Mouse (Mus musculus) midbrain, embryonic 13.5 days (tissue): ENCODE measurements at regions not wholly inside any gene's neighbourhood (a gene's known extent, or its start where the extent isn't known, plus 50 kb on each side); places are given as distances from the start of the nearest gene placed in this dataset.

Source experiments
- ATAC-seq: fragments of 200-750 bp; cut with Nextera tagmentation; 2 replicates; pipeline ENCODE4 v1.8.0; 2017; ENCODE audit warnings: mild to moderate bottlenecking, moderate TSS enrichment, moderate library complexity
- H3K27ac ChIP-seq: fragments of 300-500 bp; sonication (generic); 2 replicates; pipeline ENCODE4 v1.5.1; 2015; ENCODE audit warnings: inconsistent platforms, mild to moderate bottlenecking, moderate library complexity
- H3K27me3 ChIP-seq: fragments of 300-500 bp; sonication (generic); 2 replicates; pipeline ENCODE4 v1.6.1; 2015; ENCODE audit warnings: mild to moderate bottlenecking, inconsistent platforms
- H3K36me3 ChIP-seq: fragments of 300-500 bp; sonication (generic); 2 replicates; pipeline ENCODE4 v1.6.1; 2015; ENCODE audit warnings: mild to moderate bottlenecking, inconsistent platforms
- H3K4me1 ChIP-seq: fragments of 300-500 bp; sonication (generic); replicated peaks from 2 replicates; pipeline ENCODE4 v1.6.1; 2015; ENCODE audit warnings: inconsistent platforms
- H3K4me2 ChIP-seq: fragments of 300-500 bp; sonication (generic); replicated peaks from 2 replicates; pipeline ENCODE4 v1.6.1; 2015; ENCODE audit warnings: moderate library complexity, mild to moderate bottlenecking, inconsistent platforms
- H3K4me3 ChIP-seq: fragments of 300-500 bp; sonication (generic); replicated peaks from 2 replicates; pipeline ENCODE4 v1.5.1; 2015; ENCODE audit warnings: mild to moderate bottlenecking, inconsistent platforms
- H3K9ac ChIP-seq: fragments of 300-500 bp; sonication (generic); replicated peaks from 2 replicates; pipeline ENCODE4 v1.6.1; 2015; ENCODE audit warnings: mild to moderate bottlenecking, inconsistent platforms
- H3K9me3 ChIP-seq: fragments of 300-500 bp; sonication (generic); 2 replicates; pipeline ENCODE4 v1.6.1; 2016; ENCODE audit warnings: mild to moderate bottlenecking, inconsistent platforms
- WGBS: fragments of 180-500 bp; shearing (Covaris S2); methylation state at CpG from one replicate; pipeline ENCODE4 v1.1.7; 2015; 5-methylcytosine and 5-hydroxymethylcytosine counted together

DNA sequence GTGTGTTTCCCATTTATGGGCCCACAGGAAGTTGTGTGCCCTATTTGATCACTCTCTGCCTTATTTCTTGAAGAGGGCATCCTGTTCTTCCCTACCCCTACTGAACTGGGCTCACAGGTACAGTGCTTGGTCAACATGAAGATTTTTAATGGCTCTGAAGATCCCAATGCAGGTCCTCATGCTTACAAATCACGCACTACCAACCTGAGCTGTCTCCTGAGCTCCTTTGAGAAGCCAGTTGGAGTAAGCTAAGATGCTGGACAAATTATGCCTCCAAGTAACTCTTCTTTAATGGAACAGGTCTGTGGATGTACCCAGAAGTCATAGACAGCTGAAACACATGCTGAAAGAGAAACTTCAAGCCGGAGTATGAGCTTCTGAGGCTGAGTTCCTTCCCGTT, 2889.0 kb upstream of the Gm7489 start:
- H3K4me1 ChIP-seq = 0 out of 2 replicates have a peak, but pooled peaks cover 4% of the 10 kb centered on the region
- no peak overlapping the region for H3K27ac ChIP-seq
- H3K36me3 ChIP-seq = no peaks in the 10 kb centered on the region
- 99% methylated on average over 3 of the region's 3 CpGs for WGBS
- H3K27me3 ChIP-seq = no peaks in the 10 kb centered on the region
- no peak overlapping the region for H3K9ac ChIP-seq
- H3K4me3 ChIP-seq = no peak overlapping the region
- ATAC-seq = no peak
- no peaks in the 10 kb centered on the region for H3K9me3 ChIP-seq
- H3K4me2 ChIP-seq = no peak overlapping the region

GRCm38 (mm10) chr15:50996296-50996695, 2888.4 kb upstream of the Gm7489 start:
- no peak overlapping the region for H3K4me3 ChIP-seq
- no peaks in the 10 kb centered on the region for H3K9me3 ChIP-seq
- ATAC-seq = no peak
- 0 out of 2 replicates have a peak, but pooled peaks cover 4% of the 10 kb centered on the region for H3K4me1 ChIP-seq
- H3K27ac ChIP-seq = no peak overlapping the region
- H3K9ac ChIP-seq = no peak overlapping the region
- H3K36me3 ChIP-seq = no peaks in the 10 kb centered on the region
- H3K27me3 ChIP-seq = no peaks in the 10 kb centered on the region
- no peak overlapping the region for H3K4me2 ChIP-seq
- 92% methylated on average over 4 of the region's 4 CpGs for WGBS

GRCm38 (mm10) chr15:50997209-50997763, 2887.4 kb upstream of the Gm7489 start:
- no peak overlapping the region for H3K9ac ChIP-seq
- H3K27me3 ChIP-seq = no peaks in the 10 kb centered on the region
- peak; percentile 89 for ATAC-seq
- H3K36me3 ChIP-seq = no peaks in the 10 kb centered on the region
- no peak overlapping the region for H3K4me2 ChIP-seq
- 0 out of 2 replicates have a peak, but pooled peaks cover 4% of the 10 kb centered on the region for H3K4me1 ChIP-seq
- 63% methylated on average over 11 of the region's 11 CpGs for WGBS
- no peak overlapping the region for H3K4me3 ChIP-seq
- no peak overlapping the region for H3K27ac ChIP-seq
- H3K9me3 ChIP-seq = no peaks in the 10 kb centered on the region

DNA sequence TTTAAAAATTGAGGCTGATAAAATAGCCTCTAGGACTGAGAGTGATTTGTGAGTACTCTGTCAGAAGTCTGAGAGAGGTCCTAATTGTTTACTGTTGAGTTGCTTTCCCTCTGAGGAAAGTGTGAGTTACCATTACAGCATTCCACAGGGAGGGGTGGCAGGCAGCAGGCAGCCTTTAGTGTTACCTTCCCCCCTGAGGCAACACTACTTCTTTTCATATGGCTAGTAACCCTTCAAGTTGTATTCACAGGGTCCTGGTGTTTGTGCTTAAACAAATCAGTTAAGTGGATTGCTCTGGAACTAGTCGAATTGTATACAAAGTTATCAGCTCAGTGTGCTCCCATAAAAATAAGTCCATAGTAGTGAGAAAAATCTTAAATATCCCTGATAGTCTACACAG, 2845.7 kb upstream of the Gm7489 start:
- H3K9ac ChIP-seq = no peak overlapping the region
- no peak overlapping the region for H3K4me2 ChIP-seq
- H3K4me3 ChIP-seq = no peak overlapping the region
- ATAC-seq = no peak
- WGBS = 18% methylated on average over 1 of the region's 1 CpGs
- H3K36me3 ChIP-seq = no peaks in the 10 kb centered on the region
- H3K27ac ChIP-seq = no peak overlapping the region
- no peaks in the 10 kb centered on the region for H3K9me3 ChIP-seq
- no peaks in the 10 kb centered on the region for H3K27me3 ChIP-seq
- no peaks in the 10 kb centered on the region for H3K4me1 ChIP-seq

GRCm38 (mm10) chr15:51070538-51070937, 2814.2 kb upstream of the Gm7489 start:
- 55% methylated on average over 10 of the region's 10 CpGs for WGBS
- Histone ChIP-seq H3K4me2 (no peak overlapping the region), H3K36me3 (no peaks in the 10 kb centered on the region), H3K9me3 (no peaks in the 10 kb centered on the region), H3K27ac (no peak overlapping the region), H3K4me3 (no peak overlapping the region), H3K27me3 (no peaks in the 10 kb centered on the region), H3K9ac (no peak overlapping the region), H3K4me1 (0 out of 2 replicates have a peak, but pooled peaks cover 5% of the 10 kb centered on the region)
- ATAC-seq = no peak

GRCm38 (mm10) chr15:51071132-51071656, 2813.5 kb upstream of the Gm7489 start:
- Histone ChIP-seq H3K27me3 (no peaks in the 10 kb centered on the region), H3K27ac (no peak overlapping the region), H3K9ac (no peak overlapping the region), H3K4me2 (no peak overlapping the region), H3K4me1 (0 out of 2 replicates have a peak, but pooled peaks cover 5% of the 10 kb centered on the region), H3K9me3 (no peaks in the 10 kb centered on the region), H3K4me3 (no peak overlapping the region), H3K36me3 (no peaks in the 10 kb centered on the region)
- 81% methylated on average over 10 of the region's 10 CpGs for WGBS
- no peak for ATAC-seq

DNA sequence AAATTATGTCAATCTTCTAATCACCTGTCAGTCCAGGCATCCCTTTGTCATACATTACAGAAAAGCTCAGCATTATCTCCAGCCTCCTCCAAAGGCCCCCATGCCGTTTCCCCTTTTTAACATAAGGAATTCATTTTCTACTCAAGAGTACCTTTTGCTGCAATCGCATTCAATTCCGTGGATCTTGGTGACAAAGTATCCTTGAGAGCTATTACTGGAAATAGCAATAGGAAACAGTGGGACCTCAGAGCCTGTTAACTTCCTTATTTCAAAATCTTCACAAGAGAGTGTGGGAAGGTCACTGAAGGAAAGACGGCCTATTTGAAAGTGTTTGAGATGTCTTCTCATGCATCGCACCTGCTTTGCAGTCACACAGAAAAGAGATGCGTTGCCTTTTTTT, 2811.0 kb upstream of the Gm7489 start:
- H3K9me3 ChIP-seq = no peaks in the 10 kb centered on the region
- no peak overlapping the region for H3K4me2 ChIP-seq
- 79% methylated on average over 6 of the region's 6 CpGs for WGBS
- no peaks in the 10 kb centered on the region for H3K27me3 ChIP-seq
- no peak for ATAC-seq
- H3K4me3 ChIP-seq = no peak overlapping the region
- no peak overlapping the region for H3K27ac ChIP-seq
- H3K4me1 ChIP-seq = 0 out of 2 replicates have a peak, but pooled peaks cover 5% of the 10 kb centered on the region
- no peak overlapping the region for H3K9ac ChIP-seq
- no peaks in the 10 kb centered on the region for H3K36me3 ChIP-seq

GRCm38 (mm10) chr15:51074196-51074595, 2810.5 kb upstream of the Gm7489 start:
- no peaks in the 10 kb centered on the region for H3K9me3 ChIP-seq
- H3K27ac ChIP-seq = no peak overlapping the region
- H3K36me3 ChIP-seq = no peaks in the 10 kb centered on the region
- H3K4me3 ChIP-seq = no peak overlapping the region
- 94% methylated on average over 7 of the region's 7 CpGs for WGBS
- H3K4me2 ChIP-seq = no peak overlapping the region
- H3K27me3 ChIP-seq = no peaks in the 10 kb centered on the region
- 0 out of 2 replicates have a peak, but pooled peaks cover 5% of the 10 kb centered on the region for H3K4me1 ChIP-seq
- no peak overlapping the region for H3K9ac ChIP-seq
- no peak for ATAC-seq

- Histone ChIP-seq H3K36me3 (no peaks in the 10 kb centered on the region), H3K4me2 (no peak overlapping the region), H3K27ac (no peak overlapping the region), H3K9ac (no peak overlapping the region), H3K9me3 (no peaks in the 10 kb centered on the region), H3K4me1 (no peaks in the 10 kb centered on the region), H3K27me3 (no peaks in the 10 kb centered on the region), H3K4me3 (no peak overlapping the region)
- no peak for ATAC-seq
- WGBS = 84% methylated on average over 12 of the region's 12 CpGs
Observed at GRCm38 (mm10) chr15:51083677-51084322, 2800.9 kb upstream of the Gm7489 start.

DNA sequence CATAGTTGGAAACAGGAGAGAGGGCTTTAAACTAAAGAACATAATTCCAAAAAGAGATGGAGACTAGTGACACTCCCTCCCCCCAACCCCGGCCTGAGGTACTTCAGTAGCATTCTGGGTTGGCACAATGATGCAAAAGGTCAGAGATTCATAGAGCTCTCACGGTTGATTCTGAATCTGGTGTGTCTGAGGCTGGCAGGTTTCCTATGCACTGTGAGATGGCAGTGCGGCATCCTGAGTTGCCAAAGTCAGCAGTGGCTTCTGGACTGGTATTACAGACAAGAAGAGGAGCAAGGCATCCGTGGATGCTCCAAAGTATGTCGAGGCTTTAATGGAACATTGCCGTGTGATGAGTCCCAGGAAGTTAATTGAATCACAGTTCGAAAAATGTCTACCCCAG, 2791.8 kb upstream of the Gm7489 start:
- ATAC-seq = no peak
- H3K27ac ChIP-seq = no peak overlapping the region
- WGBS = 87% methylated on average over 7 of the region's 7 CpGs

DNA sequence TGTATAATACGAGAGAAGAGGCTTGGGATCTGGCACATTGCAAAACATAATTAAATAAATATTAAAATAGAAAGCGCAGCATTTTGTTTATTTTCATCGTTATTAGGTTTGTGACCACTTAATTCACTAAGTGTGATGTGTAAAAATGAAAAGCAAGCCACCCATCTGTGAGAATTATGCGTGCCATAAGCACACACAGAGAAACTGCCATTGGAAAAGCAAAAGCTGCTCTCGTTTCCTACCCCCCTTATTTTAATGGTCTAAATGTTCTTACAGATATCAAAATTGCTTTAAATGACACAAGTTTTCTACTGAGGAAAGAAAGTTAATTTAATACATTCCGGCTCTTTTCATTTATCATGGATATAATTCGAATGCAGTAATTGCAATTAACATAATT, 2780.8 kb upstream of the Gm7489 start:
- Histone ChIP-seq H3K27me3 (no peaks in the 10 kb centered on the region), H3K4me3 (peak overlapping the region; percentile 23), H3K9ac (no peak overlapping the region; the same call in 1 of the 2 replicates), H3K4me1 (peaks cover 11% of the 10 kb centered on the region), H3K4me2 (peak overlapping the region; percentile 50), H3K9me3 (no peaks in the 10 kb centered on the region), H3K27ac (no peak overlapping the region), H3K36me3 (no peaks in the 10 kb centered on the region)
- no peak for ATAC-seq
- WGBS = 67% methylated on average over 7 of the region's 7 CpGs

More for the DNA sequence above, 2791.8 kb upstream of the Gm7489 start:
- Histone ChIP-seq H3K4me3 (no peak overlapping the region), H3K9ac (no peak overlapping the region), H3K9me3 (no peaks in the 10 kb centered on the region), H3K4me2 (no peak overlapping the region), H3K36me3 (no peaks in the 10 kb centered on the region), H3K4me1 (no peaks in the 10 kb centered on the region), H3K27me3 (no peaks in the 10 kb centered on the region)

GRCm38 (mm10) chr15:51104362-51104761, 2780.3 kb upstream of the Gm7489 start:
- Histone ChIP-seq H3K27me3 (no peaks in the 10 kb centered on the region), H3K9ac (no peak overlapping the region; the same call in 1 of the 2 replicates), H3K4me3 (peak overlapping the region; percentile 23), H3K36me3 (no peaks in the 10 kb centered on the region), H3K27ac (peak overlapping the region; percentile 25; the same call in 1 of the 2 replicates), H3K4me2 (peak overlapping the region; percentile 50), H3K9me3 (no peaks in the 10 kb centered on the region), H3K4me1 (peaks cover 11% of the 10 kb centered on the region)
- 9% methylated on average over 10 of the region's 10 CpGs for WGBS
- ATAC-seq = peak; percentile 81
